Mouse (Mus musculus): Measurements from ENCODE around the gene Cwc22. TPM values are rescaled to one million over a fixed set of nuclear protein-coding genes. Genes with fewer than 3 reads are reported as not detected.

Cwc22 gene
- polyA plus RNA-seq, 1 experiment: 6.7 TPM

GRCm38 (mm10) chr2:77947161-77947870 lies 1.1 kb upstream of the Cwc22 start:
- no peak overlapping the region for H3K4me3 ChIP-seq (ENCODE audit: control insufficient read depth, insufficient read depth, low read length)
- TF ChIP-seq POLR2A (IDR thresholded peaks at IDR 0.05; ENCODE audit: control insufficient read depth, extremely low read depth, insufficient read depth, low read length, poor library complexity) (no peak), CTCF (IDR thresholded peaks at IDR 0.05; ENCODE audit: borderline replicate concordance, control insufficient read depth, extremely low read depth, insufficient read depth, low read length, poor library complexity) (no peak)
- no peak overlapping the region for H3K27ac ChIP-seq (ENCODE audit: control insufficient read depth, insufficient read depth, low read length)
- no peak for DNase-seq
- 77% methylated on average over 3 of the region's 3 CpGs for WGBS
- H3K27me3 ChIP-seq (ENCODE audit: control insufficient read depth, insufficient read depth, low read length): no peaks in the 10 kb centered on the region
- H3K4me1 ChIP-seq (replicated peaks; ENCODE audit: control insufficient read depth, insufficient read depth, low read length): peaks cover 3% of the 10 kb centered on the region
- no peaks in the 10 kb centered on the region for H3K36me3 ChIP-seq (ENCODE audit: control insufficient read depth, insufficient read depth, low read length)

- no peaks in the 10 kb centered on the region for H3K27me3 ChIP-seq (ENCODE audit: control insufficient read depth, insufficient read depth, low read length)
- no peak for TF ChIP-seq POLR2A (IDR thresholded peaks at IDR 0.05; ENCODE audit: control insufficient read depth, extremely low read depth, insufficient read depth, low read length, poor library complexity)
- no peak for TF ChIP-seq CTCF (IDR thresholded peaks at IDR 0.05; ENCODE audit: borderline replicate concordance, control insufficient read depth, extremely low read depth, insufficient read depth, low read length, poor library complexity)
- WGBS: 31% methylated on average over 8 of the region's 8 CpGs
- H3K27ac ChIP-seq (ENCODE audit: control insufficient read depth, insufficient read depth, low read length): no peak overlapping the region
- H3K4me1 ChIP-seq (replicated peaks; ENCODE audit: control insufficient read depth, insufficient read depth, low read length): peaks cover 3% of the 10 kb centered on the region
- H3K36me3 ChIP-seq (ENCODE audit: control insufficient read depth, insufficient read depth, low read length): no peaks in the 10 kb centered on the region
- peak overlapping the region; percentile 98 for H3K4me3 ChIP-seq (ENCODE audit: control insufficient read depth, insufficient read depth, low read length)
- DNase-seq: no peak
These were observed 1.1 kb downstream of the Cwc22 start for GRCm38 (mm10) chr2:77944860-77945595.

- H3K27me3 ChIP-seq (ENCODE audit: control insufficient read depth, insufficient read depth, low read length): no peaks in the 10 kb centered on the region
- no peak overlapping the region for H3K27ac ChIP-seq (ENCODE audit: control insufficient read depth, insufficient read depth, low read length)
- H3K4me3 ChIP-seq (ENCODE audit: control insufficient read depth, insufficient read depth, low read length): no peak overlapping the region
- 98% methylated on average over 5 of the region's 5 CpGs for WGBS
- no peak for TF ChIP-seq POLR2A (IDR thresholded peaks at IDR 0.05; ENCODE audit: control insufficient read depth, extremely low read depth, insufficient read depth, low read length, poor library complexity)
- TF ChIP-seq CTCF (IDR thresholded peaks at IDR 0.05; ENCODE audit: borderline replicate concordance, control insufficient read depth, extremely low read depth, insufficient read depth, low read length, poor library complexity): no peak
- 0 out of 2 replicates have a peak, but pooled peaks cover 2% of the 10 kb centered on the region for H3K36me3 ChIP-seq (ENCODE audit: control insufficient read depth, insufficient read depth, low read length)
- DNase-seq: no peak
- peaks cover 3% of the 10 kb centered on the region for H3K4me1 ChIP-seq (replicated peaks; ENCODE audit: control insufficient read depth, insufficient read depth, low read length)
These were observed 1.9 kb downstream of the Cwc22 start for GRCm38 (mm10) chr2:77944281-77944680.

GRCm38 (mm10) chr2:77941944-77942343 lies 4.2 kb downstream of the Cwc22 start:
- no peaks in the 10 kb centered on the region for H3K27me3 ChIP-seq (ENCODE audit: control insufficient read depth, insufficient read depth, low read length)
- 0 out of 2 replicates have a peak, but pooled peaks cover 3% of the 10 kb centered on the region for H3K36me3 ChIP-seq (ENCODE audit: control insufficient read depth, insufficient read depth, low read length)
- WGBS: 94% methylated on average over 2 of the region's 2 CpGs
- TF ChIP-seq CTCF (IDR thresholded peaks at IDR 0.05; ENCODE audit: borderline replicate concordance, control insufficient read depth, extremely low read depth, insufficient read depth, low read length, poor library complexity) (no peak), POLR2A (IDR thresholded peaks at IDR 0.05; ENCODE audit: control insufficient read depth, extremely low read depth, insufficient read depth, low read length, poor library complexity) (no peak)
- peaks cover 3% of the 10 kb centered on the region for H3K4me1 ChIP-seq (replicated peaks; ENCODE audit: control insufficient read depth, insufficient read depth, low read length)
- no peak for DNase-seq
- no peak overlapping the region for H3K4me3 ChIP-seq (ENCODE audit: control insufficient read depth, insufficient read depth, low read length)
- no peak overlapping the region for H3K27ac ChIP-seq (ENCODE audit: control insufficient read depth, insufficient read depth, low read length)

- 95% methylated on average over 4 of the region's 4 CpGs for WGBS
- peaks cover 27% of the 10 kb centered on the region for H3K36me3 ChIP-seq (ENCODE audit: control insufficient read depth, insufficient read depth, low read length)
- no peaks in the 10 kb centered on the region for H3K4me1 ChIP-seq (replicated peaks; ENCODE audit: control insufficient read depth, insufficient read depth, low read length)
- no peak overlapping the region for H3K4me3 ChIP-seq (ENCODE audit: control insufficient read depth, insufficient read depth, low read length)
- H3K27ac ChIP-seq (ENCODE audit: control insufficient read depth, insufficient read depth, low read length): no peak overlapping the region
- no peak for DNase-seq
- TF ChIP-seq POLR2A (IDR thresholded peaks at IDR 0.05; ENCODE audit: control insufficient read depth, extremely low read depth, insufficient read depth, low read length, poor library complexity) (no peak), CTCF (IDR thresholded peaks at IDR 0.05; ENCODE audit: borderline replicate concordance, control insufficient read depth, extremely low read depth, insufficient read depth, low read length, poor library complexity) (no peak)
- no peaks in the 10 kb centered on the region for H3K27me3 ChIP-seq (ENCODE audit: control insufficient read depth, insufficient read depth, low read length)
These were observed 7.9 kb downstream of the Cwc22 start for GRCm38 (mm10) chr2:77938317-77938716.

GRCm38 (mm10) chr2:77937818-77938217 lies 8.4 kb downstream of the Cwc22 start:
- TF ChIP-seq POLR2A (IDR thresholded peaks at IDR 0.05; ENCODE audit: control insufficient read depth, extremely low read depth, insufficient read depth, low read length, poor library complexity): no peak
- TF ChIP-seq CTCF (IDR thresholded peaks at IDR 0.05; ENCODE audit: borderline replicate concordance, control insufficient read depth, extremely low read depth, insufficient read depth, low read length, poor library complexity): no peak
- DNase-seq: no peak
- H3K4me1 ChIP-seq (replicated peaks; ENCODE audit: control insufficient read depth, insufficient read depth, low read length): no peaks in the 10 kb centered on the region
- no peak overlapping the region for H3K27ac ChIP-seq (ENCODE audit: control insufficient read depth, insufficient read depth, low read length)
- no peaks in the 10 kb centered on the region for H3K27me3 ChIP-seq (ENCODE audit: control insufficient read depth, insufficient read depth, low read length)
- 97% methylated on average over 3 of the region's 3 CpGs for WGBS
- H3K36me3 ChIP-seq (ENCODE audit: control insufficient read depth, insufficient read depth, low read length): peaks cover 27% of the 10 kb centered on the region
- H3K4me3 ChIP-seq (ENCODE audit: control insufficient read depth, insufficient read depth, low read length): no peak overlapping the region
